Mouse (Mus musculus) CH12F3 (cell line): ENCODE measurements around the gene A630001G21Rik.

Source experiments
- in situ Hi-C: fragments of 300-500 bp; cut with MboI; formaldehyde crosslinking; loops from 2 replicates; pipeline ENCODE4 v1.14.3; 2020; ENCODE audit warnings: low sequenced_read_pairs

A630001G21Rik gene

GRCm38 (mm10) chr1:85775136-85775535 is 3.3 kb downstream of the A630001G21Rik start:
- in situ Hi-C loops: no loop called here

GRCm38 (mm10) chr1:85771976-85772375 is 6.5 kb downstream of the A630001G21Rik start:
- in situ Hi-C loops: no loop called here

GRCm38 (mm10) chr1:85767754-85768153 is 10.7 kb downstream of the A630001G21Rik start:
- in situ Hi-C loops: no loop called here

- in situ Hi-C loops: no loop called here
These were observed 12.3 kb downstream of the A630001G21Rik start for GRCm38 (mm10) chr1:85766120-85766519.

GRCm38 (mm10) chr1:85764291-85764690 is 14.2 kb downstream of the A630001G21Rik start:
- in situ Hi-C loops: no loop called here

- in situ Hi-C loops: no loop called here
These were observed 15.1 kb downstream of the A630001G21Rik start for GRCm38 (mm10) chr1:85763386-85763785.

GRCm38 (mm10) chr1:85761665-85762064 is 16.8 kb downstream of the A630001G21Rik start:
- in situ Hi-C loops: no loop called here

- in situ Hi-C loops: no loop called here
These were observed 19.5 kb downstream of the A630001G21Rik start for GRCm38 (mm10) chr1:85758969-85759293.

GRCm38 (mm10) chr1:85758231-85758968 is 20.0 kb downstream of the A630001G21Rik start:
- in situ Hi-C loops: no loop called here

GRCm38 (mm10) chr1:85757531-85758230 is 20.8 kb downstream of the A630001G21Rik start:
- in situ Hi-C loops: no loop called here

GRCm38 (mm10) chr1:85751932-85752680 is 26.3 kb downstream of the A630001G21Rik start:
- in situ Hi-C loops: loop anchor here (5.0 kb wide), 1 partner anchor 45 kb away; no protein-coding TSS in a partner anchor

GRCm38 (mm10) chr1:85751494-85751893 is 26.9 kb downstream of the A630001G21Rik start:
- in situ Hi-C loops: loop anchor here (5.0 kb wide), 1 partner anchor 46 kb away; no protein-coding TSS in a partner anchor

- in situ Hi-C loops: loop anchor here (5.0 kb wide), 1 partner anchor 47 kb away; no protein-coding TSS in a partner anchor
These were observed 27.8 kb downstream of the A630001G21Rik start for GRCm38 (mm10) chr1:85750650-85751049.

- in situ Hi-C loops: loop anchor here (5.0 kb wide), 1 partner anchor 47 kb away; no protein-coding TSS in a partner anchor
These were observed 28.6 kb downstream of the A630001G21Rik start for GRCm38 (mm10) chr1:85749829-85750228.

GRCm38 (mm10) chr1:85746511-85746910 is 31.9 kb downstream of the A630001G21Rik start:
- in situ Hi-C loops: no loop called here

- in situ Hi-C loops: no loop called here
These were observed 33.9 kb downstream of the A630001G21Rik start for GRCm38 (mm10) chr1:85744539-85744938.

- in situ Hi-C loops: no loop called here
These were observed 35.4 kb downstream of the A630001G21Rik start for GRCm38 (mm10) chr1:85742916-85743505.

- in situ Hi-C loops: no loop called here
These were observed 36.1 kb downstream of the A630001G21Rik start for GRCm38 (mm10) chr1:85742333-85742732.

- in situ Hi-C loops: no loop called here
These were observed 37.5 kb downstream of the A630001G21Rik start for GRCm38 (mm10) chr1:85740923-85741322.

- in situ Hi-C loops: no loop called here
These were observed 38.6 kb downstream of the A630001G21Rik start for GRCm38 (mm10) chr1:85739819-85740218.

GRCm38 (mm10) chr1:85739000-85739399 is 39.4 kb downstream of the A630001G21Rik start:
- in situ Hi-C loops: no loop called here
